Mouse (Mus musculus) thymus, adult 2 months (tissue): ENCODE measurements around the gene 2410002F23Rik.

Experiments used
- CTCF ChIP-seq: fragments of 200-500 bp; IDR thresholded peaks from 2 replicates; pipeline ENCODE4 v1.5.1; 2012; ENCODE audit warnings: mild to moderate bottlenecking, control low read depth, low read length, moderate library complexity, borderline replicate concordance; ENCODE audit not compliant: control insufficient read depth, poor library complexity, insufficient read depth; ENCODE audit errors: extremely low read depth
- POLR2A ChIP-seq: fragments of 200-500 bp; IDR thresholded peaks from 2 replicates; pipeline ENCODE4 v1.6.1; 2012; ENCODE audit warnings: mild to moderate bottlenecking, low read length, control low read depth, moderate library complexity; ENCODE audit not compliant: control insufficient read depth, poor library complexity, insufficient read depth; ENCODE audit errors: extremely low read depth

DNA sequence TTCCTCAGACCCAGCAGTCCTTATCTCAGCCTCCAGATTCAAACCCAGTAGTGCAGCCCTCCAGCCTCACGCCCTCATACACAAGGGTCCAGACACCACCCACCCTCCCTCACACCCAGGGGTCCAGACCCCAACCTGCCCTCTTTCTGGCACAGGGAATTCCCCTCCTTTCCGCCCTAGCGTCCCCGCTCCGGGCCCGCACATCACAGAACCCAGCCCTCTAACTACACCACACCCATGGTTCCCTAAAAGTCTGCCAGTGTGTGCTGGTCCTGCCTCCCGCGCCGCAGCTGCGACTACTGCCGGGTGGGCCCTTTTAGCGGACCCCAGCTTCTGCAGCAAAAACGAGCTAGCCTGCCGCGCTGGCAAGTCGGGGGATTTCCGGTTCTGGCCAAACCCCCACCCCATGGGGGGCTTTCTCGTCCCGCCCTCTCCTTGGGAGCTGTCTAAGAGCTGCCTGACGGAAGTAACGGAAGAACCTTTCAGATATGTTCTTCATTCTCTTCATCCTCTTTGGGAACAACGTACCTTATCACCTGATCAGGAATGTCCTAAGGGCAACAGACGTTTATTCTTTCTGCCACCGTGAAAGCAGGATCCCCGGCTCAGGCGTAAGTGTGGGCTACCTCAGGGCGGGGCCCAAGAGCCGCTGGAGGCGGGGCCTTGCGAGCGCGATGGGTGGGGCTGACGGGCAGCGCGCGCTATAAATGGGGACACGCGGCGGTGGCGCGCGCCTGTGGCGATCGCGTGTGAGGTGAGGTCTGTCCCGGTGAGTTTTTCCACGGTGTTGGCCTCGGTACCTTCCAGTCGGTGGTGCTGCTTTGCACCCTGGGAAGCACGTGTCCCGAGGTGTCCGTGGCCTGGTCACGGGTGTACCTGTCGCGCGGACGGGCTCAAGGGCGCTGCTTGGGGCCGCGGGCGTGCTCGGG, at the start of gene 2410002F23Rik, which contains the start of gene 1700028J19Rik:
- TF ChIP-seq CTCF, result peak; percentile 54; the same call in 1 of the 2 replicates
- peak; percentile 77 for TF ChIP-seq POLR2A
